Mouse (Mus musculus) kidney, embryonic 14.5 days (tissue): Measurements from ENCODE around the gene Irf2. TPM values are rescaled to one million over a fixed set of nuclear protein-coding genes. Genes with fewer than 3 reads are reported as not detected.

Experiments used
- ATAC-seq: fragments of 200-750 bp; cut with Nextera tagmentation; 2 replicates; pipeline ENCODE4 v1.8.0; 2017; ENCODE audit warnings: moderate number of reproducible peaks, mild to moderate bottlenecking, moderate TSS enrichment, moderate library complexity; ENCODE audit not compliant: low FRiP score, low TSS enrichment
- H3K27ac ChIP-seq: fragments of 300-500 bp; sonication (generic); 2 replicates; pipeline ENCODE4 v1.5.1; 2014; ENCODE audit warnings: low read depth, mild to moderate bottlenecking, low read length, moderate library complexity, mixed read lengths
- H3K27me3 ChIP-seq: fragments of 300-500 bp; sonication (generic); 2 replicates; pipeline ENCODE4 v1.6.1; 2014; ENCODE audit warnings: mild to moderate bottlenecking, low read length; ENCODE audit not compliant: control insufficient read depth, insufficient read depth
- H3K36me3 ChIP-seq: fragments of 300-500 bp; sonication (generic); 2 replicates; pipeline ENCODE4 v1.6.1; 2014; ENCODE audit warnings: low read length, mixed read lengths; ENCODE audit not compliant: control insufficient read depth, insufficient read depth
- H3K4me1 ChIP-seq: fragments of 300-500 bp; sonication (generic); 2 replicates; pipeline ENCODE4 v1.6.1; 2014; ENCODE audit warnings: low read length, mixed read lengths; ENCODE audit not compliant: control insufficient read depth, insufficient read depth
- H3K4me2 ChIP-seq: fragments of 300-500 bp; sonication (generic); replicated peaks from 2 replicates; pipeline ENCODE4 v1.6.1; 2014; ENCODE audit warnings: low read depth, mild to moderate bottlenecking, low read length
- H3K4me3 ChIP-seq: fragments of 300-500 bp; sonication (generic); 2 replicates; pipeline ENCODE4 v1.5.1; 2014; ENCODE audit warnings: mild to moderate bottlenecking, low read length
- H3K9ac ChIP-seq: fragments of 300-500 bp; sonication (generic); 2 replicates; pipeline ENCODE4 v1.6.1; 2014; ENCODE audit warnings: low read depth, mild to moderate bottlenecking, low read length, moderate library complexity
- H3K9me3 ChIP-seq: fragments of 300-500 bp; sonication (generic); 2 replicates; pipeline ENCODE4 v1.6.1; 2016; ENCODE audit warnings: low read length; ENCODE audit not compliant: control insufficient read depth
- WGBS: fragments of 180-500 bp; shearing (Covaris S2); extraction: QIAGEN DNeasy Blood & Tissue Kit; methylation state at CpG from one replicate; pipeline ENCODE4 v1.1.7; 2014; 5-methylcytosine and 5-hydroxymethylcytosine counted together
- polyA plus RNA-seq: library from polyadenylated mRNA; unstranded; fragments of >200 nt; fragmentation: Nextera tagmentation; extraction: Ambion mirVana; gene quantifications from 2 replicates; pipeline ENCODE4 v1.2.1, GENCODE M21; 2014

Gene Irf2
- polyA plus RNA-seq, 1 experiment from 2014 or later = 13.9 TPM

- no peaks in the 10 kb centered on the region for H3K9me3 ChIP-seq
- no peak for ATAC-seq
- H3K4me3 ChIP-seq = no peak overlapping the region
- H3K36me3 ChIP-seq = no peaks in the 10 kb centered on the region
- H3K4me2 ChIP-seq = no peak overlapping the region
- no peak overlapping the region for H3K27ac ChIP-seq
- H3K27me3 ChIP-seq = no peaks in the 10 kb centered on the region
- H3K4me1 ChIP-seq = no peaks in the 10 kb centered on the region
- WGBS = 89% methylated on average over 4 of the region's 4 CpGs
- no peak overlapping the region for H3K9ac ChIP-seq
These were observed 30.2 kb upstream of the Irf2 start for GRCm38 (mm10) chr8:46709302-46709701.

GRCm38 (mm10) chr8:46710289-46710688 is 29.2 kb upstream of the Irf2 start:
- no peak overlapping the region for H3K4me3 ChIP-seq
- no peaks in the 10 kb centered on the region for H3K4me1 ChIP-seq
- H3K4me2 ChIP-seq = no peak overlapping the region
- no peak overlapping the region for H3K27ac ChIP-seq
- no peaks in the 10 kb centered on the region for H3K27me3 ChIP-seq
- H3K36me3 ChIP-seq = no peaks in the 10 kb centered on the region
- no peak overlapping the region for H3K9ac ChIP-seq
- WGBS = 90% methylated on average over 8 of the region's 8 CpGs
- H3K9me3 ChIP-seq = no peaks in the 10 kb centered on the region
- no peak for ATAC-seq

- H3K36me3 ChIP-seq = no peaks in the 10 kb centered on the region
- WGBS = 74% methylated on average over 2 of the region's 2 CpGs
- no peaks in the 10 kb centered on the region for H3K27me3 ChIP-seq
- H3K9me3 ChIP-seq = no peaks in the 10 kb centered on the region
- H3K4me1 ChIP-seq = peaks cover 3% of the 10 kb centered on the region; the same call in 1 of the 2 replicates
- no peak overlapping the region for H3K4me2 ChIP-seq
- H3K4me3 ChIP-seq = no peak overlapping the region
- no peak overlapping the region for H3K27ac ChIP-seq
- no peak for ATAC-seq
- no peak overlapping the region for H3K9ac ChIP-seq
These were observed 28.0 kb upstream of the Irf2 start for GRCm38 (mm10) chr8:46711496-46711895.

GRCm38 (mm10) chr8:46713178-46713577 is 26.4 kb upstream of the Irf2 start:
- H3K27me3 ChIP-seq = no peaks in the 10 kb centered on the region
- H3K4me3 ChIP-seq = no peak overlapping the region
- WGBS = 93% methylated on average over 11 of the region's 11 CpGs
- H3K4me1 ChIP-seq = peaks cover 4% of the 10 kb centered on the region; the same call in 1 of the 2 replicates
- ATAC-seq = no peak
- H3K4me2 ChIP-seq = no peak overlapping the region
- no peaks in the 10 kb centered on the region for H3K9me3 ChIP-seq
- no peak overlapping the region for H3K27ac ChIP-seq
- no peaks in the 10 kb centered on the region for H3K36me3 ChIP-seq
- no peak overlapping the region for H3K9ac ChIP-seq

GRCm38 (mm10) chr8:46713844-46714243 is 25.7 kb upstream of the Irf2 start:
- Histone ChIP-seq H3K9me3 (no peaks in the 10 kb centered on the region), H3K4me1 (peaks cover 4% of the 10 kb centered on the region; the same call in 1 of the 2 replicates), H3K27me3 (no peaks in the 10 kb centered on the region), H3K9ac (no peak overlapping the region), H3K27ac (no peak overlapping the region), H3K36me3 (no peaks in the 10 kb centered on the region), H3K4me2 (no peak overlapping the region), H3K4me3 (no peak overlapping the region)
- no peak for ATAC-seq
- WGBS = 60% methylated on average over 6 of the region's 6 CpGs

GRCm38 (mm10) chr8:46714400-46714799 is 25.1 kb upstream of the Irf2 start:
- no peaks in the 10 kb centered on the region for H3K9me3 ChIP-seq
- H3K27ac ChIP-seq = no peak overlapping the region
- H3K4me1 ChIP-seq = peaks cover 4% of the 10 kb centered on the region; the same call in 1 of the 2 replicates
- no peak overlapping the region for H3K9ac ChIP-seq
- no peak for ATAC-seq
- H3K4me3 ChIP-seq = no peak overlapping the region
- H3K4me2 ChIP-seq = no peak overlapping the region
- WGBS = 72% methylated on average over 3 of the region's 3 CpGs
- no peaks in the 10 kb centered on the region for H3K27me3 ChIP-seq
- H3K36me3 ChIP-seq = no peaks in the 10 kb centered on the region

GRCm38 (mm10) chr8:46716477-46716876 is 23.1 kb upstream of the Irf2 start:
- H3K9me3 ChIP-seq = no peaks in the 10 kb centered on the region
- no peak overlapping the region for H3K9ac ChIP-seq
- H3K4me1 ChIP-seq = peaks cover 4% of the 10 kb centered on the region; the same call in 1 of the 2 replicates
- no peak overlapping the region for H3K27ac ChIP-seq
- 36% methylated on average over 11 of the region's 11 CpGs for WGBS
- H3K4me3 ChIP-seq = no peak overlapping the region
- no peak for ATAC-seq
- no peaks in the 10 kb centered on the region for H3K27me3 ChIP-seq
- no peaks in the 10 kb centered on the region for H3K36me3 ChIP-seq
- no peak overlapping the region for H3K4me2 ChIP-seq

- Histone ChIP-seq H3K4me2 (no peak overlapping the region), H3K4me3 (no peak overlapping the region), H3K27ac (no peak overlapping the region), H3K4me1 (peaks cover 4% of the 10 kb centered on the region; the same call in 1 of the 2 replicates), H3K36me3 (no peaks in the 10 kb centered on the region), H3K9ac (no peak overlapping the region), H3K9me3 (no peaks in the 10 kb centered on the region), H3K27me3 (no peaks in the 10 kb centered on the region)
- WGBS = 65% methylated on average over 6 of the region's 6 CpGs
- ATAC-seq = no peak
These were observed 22.4 kb upstream of the Irf2 start for GRCm38 (mm10) chr8:46717170-46717569.

- WGBS = 95% methylated on average over 8 of the region's 8 CpGs
- H3K4me1 ChIP-seq = peaks cover 4% of the 10 kb centered on the region; the same call in 1 of the 2 replicates
These were observed 21.2 kb upstream of the Irf2 start for GRCm38 (mm10) chr8:46718301-46718700.

More at GRCm38 (mm10) chr8:46718301-46718700, 21.2 kb upstream of the Irf2 start:
- Histone ChIP-seq H3K27ac (no peak overlapping the region), H3K4me3 (no peak overlapping the region), H3K9me3 (no peaks in the 10 kb centered on the region), H3K27me3 (no peaks in the 10 kb centered on the region), H3K9ac (no peak overlapping the region), H3K36me3 (no peaks in the 10 kb centered on the region), H3K4me2 (no peak overlapping the region)
- no peak for ATAC-seq
